Mouse (Mus musculus): Measurements from ENCODE around the gene C1qbp. TPM values are rescaled to one million over a fixed set of nuclear protein-coding genes. Genes with fewer than 3 reads are reported as not detected.
A peak's percentile ranks its signal among the peaks of the same experiment; 100 is the strongest.

The C1qbp gene
- polyA plus RNA-seq, 1 experiment from 2014 or later = 273 TPM

DNA sequence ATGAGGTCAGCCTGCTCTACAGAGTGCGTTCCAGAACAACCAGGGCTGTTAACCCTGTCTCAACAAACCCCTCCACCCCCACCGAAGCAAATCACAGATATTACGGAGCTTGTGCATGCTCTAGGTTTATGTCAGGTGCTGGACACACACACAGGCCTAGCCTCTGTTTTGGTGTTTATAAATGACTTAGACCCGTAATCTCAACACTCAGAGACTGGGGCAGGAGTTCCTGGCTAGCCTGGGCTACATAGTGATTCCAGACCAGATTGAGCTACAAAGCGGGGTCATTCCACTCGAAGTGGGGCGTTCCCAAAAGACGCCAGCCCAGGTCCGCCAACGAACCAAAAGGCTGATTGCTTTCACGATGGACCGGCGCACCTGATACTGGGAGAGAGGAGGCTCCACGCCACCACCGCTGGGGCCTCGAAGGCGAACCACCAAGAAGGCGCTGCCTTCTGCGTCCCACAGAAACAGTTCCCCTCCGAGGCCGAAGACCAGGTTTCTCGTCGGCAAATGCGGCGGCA is 13.5 kb downstream of the C1qbp start:
- Histone ChIP-seq H3K4me1 (replicated peaks) (peaks cover 22% of the 10 kb centered on the region), H3K27me3 (ENCODE audit: insufficient read depth, poor library complexity, severe bottlenecking) (no peaks in the 10 kb centered on the region), H3K36me3 (peaks cover 54% of the 10 kb centered on the region), H3K4me3 (peak overlapping the region; percentile 93), H3K9me3 (no peaks in the 10 kb centered on the region), H3K27ac (peak overlapping the region; percentile 94)
- under 1% methylated on average over 25 of the region's 25 CpGs for WGBS
- DNase-seq (ENCODE audit: low spot score) = no peak

GRCm38 (mm10) chr11:70964222-70964907 is 18.5 kb downstream of the C1qbp start:
- Histone ChIP-seq H3K4me3 (no peak overlapping the region), H3K9me3 (no peaks in the 10 kb centered on the region), H3K27me3 (ENCODE audit: insufficient read depth, poor library complexity, severe bottlenecking) (no peaks in the 10 kb centered on the region), H3K27ac (no peak overlapping the region), H3K4me1 (replicated peaks) (peaks cover 14% of the 10 kb centered on the region), H3K36me3 (peaks cover 80% of the 10 kb centered on the region)
- 83% methylated on average over 4 of the region's 4 CpGs for WGBS
- DNase-seq (ENCODE audit: low spot score) = no peak

DNA sequence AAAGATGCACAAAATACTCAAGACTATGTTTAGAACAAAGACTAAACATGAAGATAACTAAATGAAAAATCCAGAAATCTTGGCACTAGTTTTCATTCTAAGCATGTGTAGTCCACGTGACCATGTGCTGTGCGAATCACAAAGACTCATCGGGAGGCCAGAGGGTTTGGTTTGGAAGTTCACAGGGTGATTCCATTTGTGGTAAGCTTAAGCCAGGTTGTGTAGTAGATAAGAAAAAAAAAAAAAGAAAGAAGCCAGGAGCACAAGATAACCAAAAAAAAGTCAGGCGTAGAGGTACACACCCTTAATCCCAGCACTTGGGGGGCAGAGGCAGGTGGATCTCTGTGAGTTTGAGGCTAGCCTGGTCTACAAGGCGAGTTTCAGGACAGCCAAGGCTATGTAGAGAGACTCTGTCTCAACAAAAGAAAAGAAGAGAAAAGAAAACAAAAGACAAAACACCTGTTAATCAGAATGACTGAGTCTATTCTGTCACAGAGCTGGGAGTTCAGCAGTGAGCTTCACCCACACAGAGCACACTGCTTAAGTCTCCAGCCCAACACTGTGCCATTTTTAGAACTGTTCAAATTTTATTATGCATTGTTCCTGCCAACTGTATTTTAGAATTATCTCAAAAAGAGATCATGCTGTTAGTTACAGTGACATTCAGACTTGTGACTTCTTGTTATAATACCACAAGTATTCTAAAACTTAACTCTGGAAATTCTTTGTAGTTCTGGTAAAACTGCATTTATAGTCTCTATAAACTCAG is 21.9 kb downstream of the C1qbp start:
- no peak overlapping the region for H3K4me3 ChIP-seq
- H3K27me3 ChIP-seq (ENCODE audit: insufficient read depth, poor library complexity, severe bottlenecking) = no peaks in the 10 kb centered on the region
- H3K27ac ChIP-seq = no peak overlapping the region
- H3K36me3 ChIP-seq = peaks cover 100% of the 10 kb centered on the region
- H3K9me3 ChIP-seq = no peaks in the 10 kb centered on the region
- H3K4me1 ChIP-seq (replicated peaks) = no peaks in the 10 kb centered on the region
- no peak for DNase-seq (ENCODE audit: low spot score)
- 94% methylated on average over 5 of the region's 5 CpGs for WGBS

DNA sequence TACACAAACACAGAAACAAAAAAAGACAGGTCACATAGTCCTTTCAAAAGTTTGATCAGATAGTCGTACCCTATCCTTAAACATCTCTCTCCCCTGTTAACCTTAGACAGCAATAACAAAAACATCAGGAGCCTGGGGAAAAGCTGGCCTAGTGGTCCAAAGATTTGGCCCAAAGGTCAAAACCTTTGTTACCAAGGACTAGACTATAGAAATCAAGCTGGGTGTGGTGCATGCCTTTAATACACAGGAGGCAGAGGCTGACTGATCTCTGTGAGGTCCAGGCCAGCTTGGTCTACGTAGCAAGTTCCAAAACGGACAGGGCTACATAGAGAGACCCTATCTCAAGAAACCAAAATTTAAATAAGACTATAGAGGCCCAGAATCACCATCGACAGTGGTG is 28.1 kb downstream of the C1qbp start:
- DNase-seq (ENCODE audit: low spot score) = no peak
- Histone ChIP-seq H3K27me3 (ENCODE audit: insufficient read depth, poor library complexity, severe bottlenecking) (no peaks in the 10 kb centered on the region), H3K27ac (no peak overlapping the region), H3K9me3 (no peaks in the 10 kb centered on the region), H3K36me3 (peaks cover 100% of the 10 kb centered on the region), H3K4me3 (no peak overlapping the region), H3K4me1 (replicated peaks) (no peaks in the 10 kb centered on the region)
- 89% methylated on average over 4 of the region's 4 CpGs for WGBS

GRCm38 (mm10) chr11:70944935-70945817 is 37.6 kb downstream of the C1qbp start:
- Histone ChIP-seq H3K36me3 (peaks cover 99% of the 10 kb centered on the region), H3K9me3 (no peaks in the 10 kb centered on the region), H3K27ac (no peak overlapping the region), H3K27me3 (ENCODE audit: insufficient read depth, poor library complexity, severe bottlenecking) (no peaks in the 10 kb centered on the region), H3K4me3 (no peak overlapping the region), H3K4me1 (replicated peaks) (no peaks in the 10 kb centered on the region)
- no peak for DNase-seq (ENCODE audit: low spot score)
- WGBS = 91% methylated on average over 4 of the region's 4 CpGs

- Histone ChIP-seq H3K4me1 (replicated peaks) (no peaks in the 10 kb centered on the region), H3K9me3 (no peaks in the 10 kb centered on the region), H3K36me3 (peaks cover 99% of the 10 kb centered on the region), H3K27me3 (ENCODE audit: insufficient read depth, poor library complexity, severe bottlenecking) (no peaks in the 10 kb centered on the region), H3K27ac (no peak overlapping the region), H3K4me3 (no peak overlapping the region)
- DNase-seq (ENCODE audit: low spot score) = no peak
- 93% methylated on average over 7 of the region's 7 CpGs for WGBS
These were observed 39.2 kb downstream of the C1qbp start for GRCm38 (mm10) chr11:70943651-70944050.

GRCm38 (mm10) chr11:70942596-70942995 is 40.2 kb downstream of the C1qbp start:
- WGBS = 84% methylated on average over 1 of the region's 1 CpGs
- H3K4me1 ChIP-seq (replicated peaks) = no peaks in the 10 kb centered on the region
- no peaks in the 10 kb centered on the region for H3K9me3 ChIP-seq
- H3K4me3 ChIP-seq = no peak overlapping the region
- H3K36me3 ChIP-seq = peaks cover 99% of the 10 kb centered on the region
- H3K27ac ChIP-seq = no peak overlapping the region
- no peak for DNase-seq (ENCODE audit: low spot score)
- H3K27me3 ChIP-seq (ENCODE audit: insufficient read depth, poor library complexity, severe bottlenecking) = no peaks in the 10 kb centered on the region

GRCm38 (mm10) chr11:70935316-70935715 is 47.5 kb downstream of the C1qbp start:
- DNase-seq (ENCODE audit: low spot score) = no peak
- H3K4me3 ChIP-seq = no peak overlapping the region
- no peaks in the 10 kb centered on the region for H3K27me3 ChIP-seq (ENCODE audit: insufficient read depth, poor library complexity, severe bottlenecking)
- WGBS = 88% methylated on average over 7 of the region's 7 CpGs
- H3K4me1 ChIP-seq (replicated peaks) = no peaks in the 10 kb centered on the region
- H3K27ac ChIP-seq = no peak overlapping the region
- no peaks in the 10 kb centered on the region for H3K9me3 ChIP-seq
- peaks cover 85% of the 10 kb centered on the region for H3K36me3 ChIP-seq

- Histone ChIP-seq H3K9me3 (no peaks in the 10 kb centered on the region), H3K27ac (no peak overlapping the region), H3K4me1 (replicated peaks) (no peaks in the 10 kb centered on the region), H3K36me3 (peaks cover 79% of the 10 kb centered on the region), H3K4me3 (no peak overlapping the region), H3K27me3 (ENCODE audit: insufficient read depth, poor library complexity, severe bottlenecking) (no peaks in the 10 kb centered on the region)
- 89% methylated on average over 5 of the region's 5 CpGs for WGBS
- DNase-seq (ENCODE audit: low spot score) = no peak
These were observed 51.4 kb downstream of the C1qbp start for GRCm38 (mm10) chr11:70931461-70931860.

Other genes with a start within 250 kb of the C1qbp start
- gene Zfp3, start 218.8 kb downstream of the C1qbp start, polyA plus RNA-seq (2016; fragmentation: Nextera tagmentation; extraction: Ambion mirVana) = 7.2 and 8.1 TPM in 2 replicates
- gene Scimp, start 170.4 kb downstream of the C1qbp start, polyA plus RNA-seq (2016; fragmentation: Nextera tagmentation; extraction: Ambion mirVana) = not detected in 2 replicates
- gene Rabep1, start 138.2 kb downstream of the C1qbp start, polyA plus RNA-seq (2016; fragmentation: Nextera tagmentation; extraction: Ambion mirVana) = 32.5 and 41.7 TPM in 2 replicates
- gene Nup88, start 13.1 kb downstream of the C1qbp start, polyA plus RNA-seq (2016; fragmentation: Nextera tagmentation; extraction: Ambion mirVana) = 132 and 148 TPM in 2 replicates
- 90.0 and 92.8 TPM in 2 replicates for gene Rpain, start 12.8 kb downstream of the C1qbp start, polyA plus RNA-seq (2016; fragmentation: Nextera tagmentation; extraction: Ambion mirVana)
- gene Dhx33, start 21.4 kb upstream of the C1qbp start, polyA plus RNA-seq (2016; fragmentation: Nextera tagmentation; extraction: Ambion mirVana) = 18.8 and 21.7 TPM in 2 replicates
- gene Mis12, start 36.6 kb upstream of the C1qbp start, polyA plus RNA-seq (2016; fragmentation: Nextera tagmentation; extraction: Ambion mirVana) = 50.8 and 62.6 TPM in 2 replicates
- 33.0 and 33.5 TPM in 2 replicates for gene Derl2, start 36.8 kb upstream of the C1qbp start, polyA plus RNA-seq (2016; fragmentation: Nextera tagmentation; extraction: Ambion mirVana)
- gene 6330403K07Rik, start 50.5 kb upstream of the C1qbp start, polyA plus RNA-seq (2016; fragmentation: Nextera tagmentation; extraction: Ambion mirVana) = 141 and 276 TPM in 2 replicates
- 0.04 and 0.10 TPM in 2 replicates for gene Nlrp1a, start 161.7 kb upstream of the C1qbp start, polyA plus RNA-seq (2016; fragmentation: Nextera tagmentation; extraction: Ambion mirVana)
- gene Nlrp1b, start 247.7 kb upstream of the C1qbp start, polyA plus RNA-seq (2016; fragmentation: Nextera tagmentation; extraction: Ambion mirVana) = not detected in 2 replicates

Measured in hindbrain, embryonic 10.5 days (tissue).